Mouse (Mus musculus) left cerebral cortex, adult 11 months (tissue): ENCODE data around the gene Dirc2.
A peak's percentile ranks its signal among the peaks of the same experiment; 100 is the strongest.

ENCODE experiments used
- DNase-seq: peaks from one replicate; pipeline ENCODE4 v3.0.0; 2022; ENCODE audit warnings: low spot score

Gene Dirc2

GRCm38 (mm10) chr16:35739548-35739947 lies 29.6 kb downstream of the Dirc2 start:
- DNase-seq, result no peak

GRCm38 (mm10) chr16:35738096-35738767 lies 30.9 kb downstream of the Dirc2 start:
- no peak for DNase-seq

- no peak for DNase-seq
These were observed 35.1 kb downstream of the Dirc2 start for GRCm38 (mm10) chr16:35734038-35734437.

GRCm38 (mm10) chr16:35732096-35732495 lies 37.1 kb downstream of the Dirc2 start:
- no peak for DNase-seq

GRCm38 (mm10) chr16:35729151-35729738 lies 39.9 kb downstream of the Dirc2 start:
- DNase-seq, result no peak

GRCm38 (mm10) chr16:35726601-35727000 lies 42.6 kb downstream of the Dirc2 start:
- no peak for DNase-seq

- no peak for DNase-seq
These were observed 44.6 kb downstream of the Dirc2 start for GRCm38 (mm10) chr16:35724561-35724960.

- DNase-seq, result no peak
These were observed 51.4 kb downstream of the Dirc2 start for GRCm38 (mm10) chr16:35717761-35718160.

GRCm38 (mm10) chr16:35716257-35716656 lies 52.9 kb downstream of the Dirc2 start:
- no peak for DNase-seq

GRCm38 (mm10) chr16:35715771-35716170 lies 53.4 kb downstream of the Dirc2 start:
- no peak for DNase-seq

GRCm38 (mm10) chr16:35715350-35715749 lies 53.8 kb downstream of the Dirc2 start:
- no peak for DNase-seq

- no peak for DNase-seq
These were observed 54.5 kb downstream of the Dirc2 start for GRCm38 (mm10) chr16:35714689-35715088.

- DNase-seq, result no peak
These were observed 55.5 kb downstream of the Dirc2 start for GRCm38 (mm10) chr16:35713606-35714005.

GRCm38 (mm10) chr16:35711004-35711403 lies 58.2 kb downstream of the Dirc2 start:
- no peak for DNase-seq

- DNase-seq, result no peak
These were observed 62.2 kb downstream of the Dirc2 start for GRCm38 (mm10) chr16:35707004-35707403.

- DNase-seq, result no peak
These were observed 64.4 kb downstream of the Dirc2 start for GRCm38 (mm10) chr16:35704796-35705195.

- no peak for DNase-seq
These were observed 65.1 kb downstream of the Dirc2 start for GRCm38 (mm10) chr16:35703763-35704679.

GRCm38 (mm10) chr16:35701823-35702222 lies 67.3 kb downstream of the Dirc2 start:
- peak; percentile 23 for DNase-seq

- no peak for DNase-seq
These were observed 73.1 kb downstream of the Dirc2 start for GRCm38 (mm10) chr16:35696103-35696502.

GRCm38 (mm10) chr16:35694250-35694846 lies 74.8 kb downstream of the Dirc2 start:
- DNase-seq, result no peak

GRCm38 (mm10) chr16:35691606-35692005 lies 77.5 kb downstream of the Dirc2 start:
- no peak for DNase-seq

- DNase-seq, result no peak
These were observed 82.7 kb downstream of the Dirc2 start for GRCm38 (mm10) chr16:35686491-35686890.
